Mouse (Mus musculus) testis, adult 2 months (tissue): ENCODE measurements at regions not wholly inside any gene's neighbourhood (a gene's known extent, or its start where the extent isn't known, plus 50 kb on each side); places are given as distances from the start of the nearest gene placed in this dataset.

ENCODE experiments used
- H3K27ac ChIP-seq: fragments of 200-500 bp; 2 replicates; pipeline ENCODE4 v1.5.1; 2012; ENCODE audit warnings: low read depth, low read length; ENCODE audit not compliant: control insufficient read depth, insufficient read depth
- H3K27me3 ChIP-seq: fragments of 200-500 bp; 2 replicates; pipeline ENCODE4 v1.6.1; 2012; ENCODE audit warnings: mild to moderate bottlenecking, low read length, moderate library complexity; ENCODE audit not compliant: control insufficient read depth, insufficient read depth
- H3K36me3 ChIP-seq: fragments of 200-500 bp; 2 replicates; pipeline ENCODE4 v1.6.1; 2012; ENCODE audit warnings: mild to moderate bottlenecking, low read length; ENCODE audit not compliant: control insufficient read depth, insufficient read depth
- H3K4me1 ChIP-seq: fragments of 200-500 bp; 2 replicates; pipeline ENCODE4 v1.6.1; 2012; ENCODE audit warnings: low read length; ENCODE audit not compliant: control insufficient read depth, insufficient read depth
- H3K4me3 ChIP-seq: fragments of 200-500 bp; 2 replicates; pipeline ENCODE4 v1.5.1; 2012; ENCODE audit warnings: low read depth, mild to moderate bottlenecking, low read length, moderate library complexity, mixed read lengths; ENCODE audit not compliant: control insufficient read depth
- CTCF ChIP-seq: fragments of 200-500 bp; IDR thresholded peaks from 2 replicates; pipeline ENCODE4 v1.5.1; 2012; ENCODE audit warnings: low read depth, mild to moderate bottlenecking, inconsistent platforms, low read length, moderate library complexity; ENCODE audit not compliant: control insufficient read depth, insufficient read depth, insufficient replicate concordance
- POLR2A ChIP-seq: fragments of 200-500 bp; IDR thresholded peaks from 2 replicates; pipeline ENCODE4 v1.6.1; 2012; ENCODE audit warnings: low read depth, mild to moderate bottlenecking, inconsistent platforms, low read length, moderate library complexity; ENCODE audit not compliant: control insufficient read depth

DNA sequence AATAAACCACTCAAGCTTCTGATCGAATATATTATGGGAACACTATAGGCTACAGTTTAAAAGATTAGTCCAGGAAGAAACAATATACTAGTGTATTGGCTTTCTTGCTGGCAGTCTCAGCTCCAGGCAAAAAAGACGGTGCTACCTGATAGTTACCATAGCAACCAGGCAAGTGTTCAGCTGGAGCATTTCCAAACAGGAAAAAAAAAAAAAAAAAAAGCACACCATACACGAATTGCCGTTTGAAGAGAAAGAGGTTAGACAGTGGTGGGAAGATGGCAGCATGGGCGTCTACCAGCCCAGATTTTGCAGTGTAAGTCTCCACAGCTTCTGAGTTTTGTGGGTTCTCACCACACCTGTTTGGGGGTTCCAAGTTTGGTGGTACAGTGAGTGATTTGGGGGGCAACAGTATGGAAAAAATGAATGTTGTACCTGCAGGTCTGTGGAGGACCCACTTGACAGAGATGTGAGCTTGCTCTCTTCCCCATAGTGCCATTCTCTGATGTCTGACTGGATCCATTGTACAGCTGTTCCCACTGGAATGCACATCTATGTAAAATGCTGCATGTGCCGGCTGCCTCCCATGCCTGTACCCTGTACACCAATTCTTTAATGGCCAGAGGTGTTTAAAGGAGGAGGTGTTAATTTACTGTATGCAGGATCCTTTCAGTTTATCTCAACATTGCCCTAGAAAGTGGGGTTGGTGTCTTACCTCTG is 89.0 kb upstream of the 4933402D24Rik start:
- Histone ChIP-seq H3K27me3 (no peaks in the 10 kb centered on the region), H3K4me3 (no peak overlapping the region), H3K27ac (no peak overlapping the region), H3K4me1 (no peaks in the 10 kb centered on the region), H3K36me3 (no peaks in the 10 kb centered on the region)
- TF ChIP-seq POLR2A (no peak), CTCF (no peak)

DNA sequence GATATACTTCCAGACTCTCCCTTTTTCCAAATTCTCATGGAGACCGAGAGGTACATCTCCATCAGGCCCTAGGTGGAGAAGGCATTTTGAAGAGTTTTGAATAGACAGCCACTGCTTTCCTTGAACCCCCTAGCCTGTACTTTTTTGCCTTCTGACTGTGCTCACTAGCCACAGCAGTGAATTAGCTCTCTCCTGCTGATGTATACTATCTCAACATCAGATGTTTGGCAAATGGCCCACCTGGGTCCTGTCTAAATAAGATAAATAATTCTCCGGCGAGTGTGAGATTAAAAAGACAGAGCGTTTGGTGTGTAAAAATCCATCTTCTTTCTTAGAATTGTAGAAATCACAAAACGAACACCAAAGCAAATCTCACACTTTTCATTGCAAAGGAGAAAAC is 88.4 kb upstream of the 4933402D24Rik start:
- TF ChIP-seq POLR2A = no peak
- TF ChIP-seq CTCF = no peak
- H3K4me3 ChIP-seq = no peak overlapping the region

DNA sequence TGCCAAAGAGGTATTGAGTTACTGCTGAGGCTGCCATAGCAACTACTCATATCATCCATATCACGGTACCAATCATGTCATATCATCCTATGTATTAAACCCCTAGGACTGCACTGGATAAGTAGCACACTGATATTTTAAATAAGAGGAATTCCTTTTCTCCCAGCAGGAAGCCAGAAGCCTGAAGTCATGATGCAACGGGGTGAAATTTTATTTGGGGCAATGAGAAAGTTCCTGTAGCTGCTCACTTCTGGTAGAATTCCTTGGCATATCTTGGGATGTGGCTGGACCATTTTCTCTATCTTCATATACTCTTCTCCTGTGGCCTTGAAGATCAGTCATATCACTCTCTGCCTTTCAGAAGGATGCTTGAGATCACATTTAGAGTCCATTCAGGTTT is 87.3 kb upstream of the 4933402D24Rik start:
- Histone ChIP-seq H3K27ac (no peak overlapping the region), H3K4me1 (no peaks in the 10 kb centered on the region), H3K36me3 (no peaks in the 10 kb centered on the region), H3K27me3 (no peaks in the 10 kb centered on the region), H3K4me3 (no peak overlapping the region)
- TF ChIP-seq CTCF (no peak), POLR2A (no peak)

More for the DNA sequence above, 88.4 kb upstream of the 4933402D24Rik start:
- Histone ChIP-seq H3K4me1 (no peaks in the 10 kb centered on the region), H3K27me3 (no peaks in the 10 kb centered on the region), H3K36me3 (no peaks in the 10 kb centered on the region), H3K27ac (no peak overlapping the region)

DNA sequence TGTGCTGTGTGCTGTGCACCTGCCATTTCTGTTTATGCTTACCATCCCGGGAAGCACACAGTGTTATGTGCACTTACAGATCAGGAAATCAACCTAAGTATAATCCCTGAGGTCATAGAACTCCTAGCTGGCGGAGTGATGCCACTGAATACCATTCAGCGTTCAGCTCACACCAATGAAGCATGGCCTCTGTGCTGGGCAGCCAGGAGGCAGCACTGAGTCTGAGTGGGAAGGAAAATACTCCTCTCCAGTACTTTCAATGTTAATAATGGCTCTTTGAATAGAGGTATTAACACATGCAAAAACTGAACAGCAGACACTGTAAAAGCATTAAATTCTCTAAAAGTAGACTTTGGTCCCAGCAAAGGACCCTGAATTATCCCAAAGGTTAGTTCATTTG is 85.7 kb upstream of the 4933402D24Rik start:
- H3K36me3 ChIP-seq = no peaks in the 10 kb centered on the region
- H3K27me3 ChIP-seq = no peaks in the 10 kb centered on the region
- H3K27ac ChIP-seq = no peak overlapping the region
- no peaks in the 10 kb centered on the region for H3K4me1 ChIP-seq
- TF ChIP-seq CTCF = peak; percentile 35; the same call in 1 of the 2 replicates
- no peak for TF ChIP-seq POLR2A
- no peak overlapping the region for H3K4me3 ChIP-seq

DNA sequence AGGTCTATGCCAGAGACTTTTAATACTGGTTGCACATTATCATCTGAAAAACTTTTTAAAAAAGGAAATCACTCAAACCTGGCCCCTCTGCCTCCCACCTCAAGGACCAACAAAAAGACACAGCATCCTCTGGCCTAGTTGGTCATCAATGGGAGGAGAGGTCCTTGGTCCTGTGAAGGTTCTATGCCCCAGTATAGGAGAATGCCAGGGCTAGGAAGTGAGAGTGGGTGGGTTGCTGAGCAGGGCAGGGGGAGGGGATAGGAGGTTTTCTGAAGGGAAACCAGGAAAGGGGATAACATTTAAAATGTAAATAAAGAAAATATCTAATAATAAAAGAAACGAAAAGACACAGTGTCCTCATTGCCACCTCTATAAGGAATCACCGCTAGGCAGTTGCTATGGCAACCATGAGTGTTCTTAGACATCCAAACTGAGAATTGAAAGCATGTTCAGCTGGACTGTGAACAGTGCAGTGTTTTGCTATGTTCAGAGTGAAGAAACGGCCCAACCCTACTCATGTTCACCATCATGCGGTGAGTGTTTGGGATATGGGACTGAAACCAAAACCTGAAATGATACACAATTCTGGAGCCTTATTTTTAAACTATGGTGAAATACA is 82.5 kb upstream of the 4933402D24Rik start:
- Histone ChIP-seq H3K27ac (no peak overlapping the region), H3K4me3 (no peak overlapping the region), H3K27me3 (no peaks in the 10 kb centered on the region), H3K36me3 (no peaks in the 10 kb centered on the region), H3K4me1 (no peaks in the 10 kb centered on the region)
- no peak for TF ChIP-seq POLR2A
- TF ChIP-seq CTCF = no peak

DNA sequence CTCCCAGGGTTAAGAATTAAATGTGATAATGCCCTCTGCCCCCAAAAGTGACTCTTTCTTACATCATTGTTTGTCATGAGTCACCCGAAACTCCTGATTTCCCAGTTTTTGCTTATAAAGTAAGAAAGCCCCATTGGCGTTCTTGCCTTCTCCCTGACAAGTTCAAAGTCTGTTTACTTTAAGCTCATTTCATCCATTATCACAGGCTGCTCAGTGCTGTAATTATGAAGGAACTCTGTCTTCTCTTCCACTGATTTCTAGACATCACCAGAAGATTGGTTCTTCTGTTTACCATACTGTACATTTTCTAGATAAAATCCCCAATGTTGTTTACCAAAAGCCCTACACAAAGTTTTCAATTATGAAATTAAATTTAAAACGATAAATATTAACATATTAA is 81.2 kb upstream of the 4933402D24Rik start:
- no peaks in the 10 kb centered on the region for H3K36me3 ChIP-seq
- H3K27me3 ChIP-seq = no peaks in the 10 kb centered on the region
- no peaks in the 10 kb centered on the region for H3K4me1 ChIP-seq
- TF ChIP-seq CTCF (no peak), POLR2A (no peak)
- H3K27ac ChIP-seq = no peak overlapping the region
- H3K4me3 ChIP-seq = no peak overlapping the region

DNA sequence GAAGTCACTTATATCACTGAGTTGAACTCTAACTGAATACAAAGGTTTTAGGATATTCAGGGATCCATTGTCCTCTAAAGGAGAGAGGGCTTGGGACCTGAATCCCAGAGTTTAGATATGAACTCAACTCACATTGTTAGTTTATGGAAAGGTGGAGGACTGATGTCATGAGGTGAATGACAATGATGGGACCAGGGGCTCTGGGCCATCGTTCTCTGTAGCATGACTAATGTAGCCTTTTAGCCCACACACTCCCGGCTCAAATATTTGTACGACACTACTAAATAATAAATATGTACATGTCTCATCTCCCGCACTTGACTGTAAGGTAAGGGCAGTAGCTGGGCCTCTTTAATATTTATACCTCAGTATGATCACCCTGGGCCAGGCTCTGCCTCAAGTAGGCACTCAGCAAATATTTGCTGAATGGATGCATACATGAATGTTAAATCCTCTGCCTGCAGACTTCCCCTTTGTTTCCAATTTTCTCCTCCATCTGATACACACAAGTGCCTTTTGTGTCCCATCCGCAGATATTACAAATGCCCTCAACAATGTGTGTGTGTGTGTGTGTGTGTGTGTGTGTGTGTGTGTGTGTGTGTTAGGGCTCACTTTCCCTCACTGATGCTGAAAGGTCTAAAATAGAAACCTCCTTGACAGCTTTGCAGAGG is 59.2 kb upstream of the 4933402D24Rik start:
- Histone ChIP-seq H3K27me3 (no peaks in the 10 kb centered on the region), H3K36me3 (no peaks in the 10 kb centered on the region), H3K27ac (no peak overlapping the region), H3K4me1 (no peaks in the 10 kb centered on the region), H3K4me3 (no peak overlapping the region)
- TF ChIP-seq POLR2A (no peak), CTCF (no peak)
